Mouse (Mus musculus): ENCODE measurements around the gene Furin. TPM values are rescaled to one million over a fixed set of nuclear protein-coding genes. Genes with fewer than 3 reads are reported as not detected.

Gene Furin
- total and polyA plus RNA-seq, 2 experiments from 2014 or later: 18.9 to 67.6 TPM

DNA sequence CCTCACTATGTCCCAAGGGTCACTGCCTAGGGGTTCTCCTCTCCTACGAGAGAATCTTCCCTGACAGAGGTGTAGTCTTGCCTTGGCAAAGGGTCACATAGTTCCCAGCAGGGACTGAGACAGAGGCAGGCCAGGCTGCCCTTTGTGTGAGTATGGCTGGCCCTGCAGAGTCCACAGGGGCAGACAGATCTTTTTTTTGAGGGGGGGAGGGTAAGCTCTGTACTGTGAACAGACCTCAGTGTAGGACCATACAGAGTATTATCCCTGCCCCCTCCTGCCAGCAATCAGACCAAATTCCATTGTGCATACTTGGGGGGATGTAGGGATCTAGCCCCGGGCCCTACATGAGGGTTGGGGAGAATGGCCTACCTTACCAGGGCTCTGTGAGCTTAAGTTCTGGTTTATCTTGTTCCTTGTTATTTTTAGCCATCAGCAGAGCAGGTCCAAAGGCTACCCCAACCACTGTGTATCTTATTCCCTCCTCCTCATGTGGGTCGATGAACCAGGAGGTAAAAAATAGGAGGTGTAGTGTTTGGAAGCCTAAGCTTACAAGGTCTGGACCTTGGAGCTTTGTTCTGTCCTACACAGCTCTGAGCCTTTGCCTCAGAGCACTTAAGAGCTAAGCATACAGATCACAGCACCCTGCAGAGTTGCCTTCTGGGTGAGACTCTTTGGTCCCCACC is 46.5 kb upstream of the Furin start:
- TF ChIP-seq EP300 (IDR thresholded peaks at IDR 0.05; ENCODE audit: low read depth) (no peak), CTCF (IDR thresholded peaks at IDR 0.05; ENCODE audit: low read depth) (no peak)
- H3K4me3 ChIP-seq (ENCODE audit: low read depth, low read length): no peak overlapping the region
- peak overlapping the region; percentile 65 for H3K27ac ChIP-seq (ENCODE audit: low read depth)
- peaks cover 4% of the 10 kb centered on the region; the same call in 1 of the 2 replicates for H3K36me3 ChIP-seq (replicated peaks; ENCODE audit: control insufficient read depth, insufficient read depth, low read length)
- ATAC-seq (ENCODE audit: insufficient read depth, low read depth): peak; percentile 62
- no peaks in the 10 kb centered on the region for H3K9me3 ChIP-seq (replicated peaks; ENCODE audit: control insufficient read depth, low read length)
- no peak for DNase-seq (ENCODE audit: low spot score)
- H3K4me2 ChIP-seq (ENCODE audit: low read depth, low read length): no peak overlapping the region
- H3K9ac ChIP-seq (replicated peaks; ENCODE audit: low read depth, low read length): no peak overlapping the region
- H3K4me1 ChIP-seq (ENCODE audit: control insufficient read depth, insufficient read depth): peaks cover 21% of the 10 kb centered on the region
- no peaks in the 10 kb centered on the region for H3K27me3 ChIP-seq (ENCODE audit: control insufficient read depth, insufficient read depth, low read length)
- WGBS: 45% methylated on average over 3 of the region's 3 CpGs

DNA sequence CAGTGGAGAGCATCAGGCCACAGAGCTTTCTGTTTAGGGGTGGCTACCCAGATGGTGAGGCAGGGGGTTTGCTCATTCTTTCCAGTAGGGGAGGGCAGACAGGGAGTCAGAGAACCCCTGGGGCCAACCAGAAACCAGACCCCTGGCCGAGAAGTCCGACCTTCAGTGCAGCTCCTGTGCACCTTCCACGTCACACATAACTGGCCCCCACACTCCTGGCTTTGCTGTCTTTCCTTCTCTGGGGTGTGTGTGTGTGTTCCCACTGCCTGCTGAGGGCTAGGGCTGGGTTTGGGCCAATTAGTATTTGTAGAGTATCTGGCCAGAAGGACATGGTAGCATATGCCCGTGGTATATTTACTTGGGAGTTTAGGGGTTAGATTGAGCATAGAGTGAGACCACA is 45.1 kb upstream of the Furin start:
- no peaks in the 10 kb centered on the region for H3K27me3 ChIP-seq (ENCODE audit: control insufficient read depth, insufficient read depth, low read length)
- H3K9me3 ChIP-seq (replicated peaks; ENCODE audit: control insufficient read depth, low read length): no peaks in the 10 kb centered on the region
- H3K27ac ChIP-seq (ENCODE audit: low read depth): no peak overlapping the region
- H3K9ac ChIP-seq (replicated peaks; ENCODE audit: low read depth, low read length): no peak overlapping the region
- H3K4me1 ChIP-seq (ENCODE audit: control insufficient read depth, insufficient read depth): peaks cover 23% of the 10 kb centered on the region
- WGBS: 72% methylated on average over 4 of the region's 4 CpGs
- TF ChIP-seq EP300 (IDR thresholded peaks at IDR 0.05; ENCODE audit: low read depth) (no peak), CTCF (IDR thresholded peaks at IDR 0.05; ENCODE audit: low read depth) (no peak)
- no peak for DNase-seq (ENCODE audit: low spot score)
- no peak for ATAC-seq (ENCODE audit: insufficient read depth, low read depth)
- no peak overlapping the region for H3K4me2 ChIP-seq (ENCODE audit: low read depth, low read length)
- H3K36me3 ChIP-seq (replicated peaks; ENCODE audit: control insufficient read depth, insufficient read depth, low read length): peaks cover 4% of the 10 kb centered on the region; the same call in 1 of the 2 replicates
- H3K4me3 ChIP-seq (ENCODE audit: low read depth, low read length): no peak overlapping the region

DNA sequence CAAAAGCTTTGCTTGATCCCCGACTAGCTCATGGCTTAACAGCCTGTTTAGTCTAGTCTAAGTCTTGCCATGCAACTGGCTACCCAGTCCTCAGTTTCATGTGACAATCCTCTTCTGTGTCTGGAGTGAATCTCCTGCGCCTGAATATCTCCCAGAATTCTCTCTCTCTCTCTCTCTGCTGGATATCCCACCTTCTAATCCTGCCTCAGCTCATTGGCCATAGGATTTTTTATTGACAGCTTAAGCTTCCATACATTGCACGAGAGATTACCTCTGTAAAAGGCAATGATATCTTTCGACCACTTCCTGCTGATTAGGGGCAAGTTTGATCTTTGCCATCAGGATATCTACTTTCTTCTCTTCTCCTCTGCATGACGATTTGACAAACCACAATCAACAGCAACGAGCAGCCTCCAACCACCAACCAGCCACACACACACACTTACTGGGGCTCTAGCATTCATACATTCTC is 44.4 kb upstream of the Furin start:
- ATAC-seq (ENCODE audit: insufficient read depth, low read depth): no peak

DNA sequence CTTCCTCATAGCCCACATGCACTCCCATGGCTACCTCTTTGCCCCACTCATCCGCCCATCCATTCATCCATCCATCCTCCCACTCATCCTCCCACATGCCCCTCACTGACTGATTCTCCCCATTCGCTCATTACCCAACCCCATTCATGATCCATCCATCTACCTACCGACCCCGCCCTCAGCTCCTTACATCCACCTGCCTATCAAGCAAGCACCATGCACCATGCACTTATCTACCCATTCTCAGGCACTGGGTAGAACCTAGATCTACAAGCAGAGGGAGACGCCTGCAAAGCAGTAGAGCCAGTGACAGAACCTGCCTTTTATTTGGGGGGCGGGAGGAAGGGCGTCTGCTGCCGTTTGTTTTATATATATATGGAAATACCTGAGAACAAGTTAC is 42.1 kb upstream of the Furin start:
- H3K9ac ChIP-seq (replicated peaks; ENCODE audit: low read depth, low read length): no peak overlapping the region
- H3K4me1 ChIP-seq (ENCODE audit: control insufficient read depth, insufficient read depth): peaks cover 44% of the 10 kb centered on the region
- DNase-seq (ENCODE audit: low spot score): no peak
- no peak overlapping the region for H3K4me3 ChIP-seq (ENCODE audit: low read depth, low read length)
- no peak overlapping the region for H3K4me2 ChIP-seq (ENCODE audit: low read depth, low read length)
- H3K36me3 ChIP-seq (replicated peaks; ENCODE audit: control insufficient read depth, insufficient read depth, low read length): no peaks in the 10 kb centered on the region
- H3K9me3 ChIP-seq (replicated peaks; ENCODE audit: control insufficient read depth, low read length): no peaks in the 10 kb centered on the region
- H3K27me3 ChIP-seq (ENCODE audit: control insufficient read depth, insufficient read depth, low read length): no peaks in the 10 kb centered on the region
- WGBS: 94% methylated on average over 8 of the region's 8 CpGs
- TF ChIP-seq EP300 (IDR thresholded peaks at IDR 0.05; ENCODE audit: low read depth) (no peak), CTCF (IDR thresholded peaks at IDR 0.05; ENCODE audit: low read depth) (no peak)
- no peak for ATAC-seq (ENCODE audit: insufficient read depth, low read depth)
- H3K27ac ChIP-seq (ENCODE audit: low read depth): no peak overlapping the region

More for the DNA sequence above, 44.4 kb upstream of the Furin start:
- 56% methylated on average over 6 of the region's 6 CpGs for WGBS
- peaks cover 4% of the 10 kb centered on the region; the same call in 1 of the 2 replicates for H3K36me3 ChIP-seq (replicated peaks; ENCODE audit: control insufficient read depth, insufficient read depth, low read length)
- H3K27me3 ChIP-seq (ENCODE audit: control insufficient read depth, insufficient read depth, low read length): no peaks in the 10 kb centered on the region
- no peak for TF ChIP-seq CTCF (IDR thresholded peaks at IDR 0.05; ENCODE audit: low read depth)
- TF ChIP-seq EP300 (IDR thresholded peaks at IDR 0.05; ENCODE audit: low read depth): no peak
- H3K9me3 ChIP-seq (replicated peaks; ENCODE audit: control insufficient read depth, low read length): no peaks in the 10 kb centered on the region
- no peak overlapping the region for H3K9ac ChIP-seq (replicated peaks; ENCODE audit: low read depth, low read length)
- H3K27ac ChIP-seq (ENCODE audit: low read depth): no peak overlapping the region
- peaks cover 28% of the 10 kb centered on the region for H3K4me1 ChIP-seq (ENCODE audit: control insufficient read depth, insufficient read depth)
- no peak overlapping the region for H3K4me2 ChIP-seq (ENCODE audit: low read depth, low read length)
- no peak for DNase-seq (ENCODE audit: low spot score)
- no peak overlapping the region for H3K4me3 ChIP-seq (ENCODE audit: low read depth, low read length)

DNA sequence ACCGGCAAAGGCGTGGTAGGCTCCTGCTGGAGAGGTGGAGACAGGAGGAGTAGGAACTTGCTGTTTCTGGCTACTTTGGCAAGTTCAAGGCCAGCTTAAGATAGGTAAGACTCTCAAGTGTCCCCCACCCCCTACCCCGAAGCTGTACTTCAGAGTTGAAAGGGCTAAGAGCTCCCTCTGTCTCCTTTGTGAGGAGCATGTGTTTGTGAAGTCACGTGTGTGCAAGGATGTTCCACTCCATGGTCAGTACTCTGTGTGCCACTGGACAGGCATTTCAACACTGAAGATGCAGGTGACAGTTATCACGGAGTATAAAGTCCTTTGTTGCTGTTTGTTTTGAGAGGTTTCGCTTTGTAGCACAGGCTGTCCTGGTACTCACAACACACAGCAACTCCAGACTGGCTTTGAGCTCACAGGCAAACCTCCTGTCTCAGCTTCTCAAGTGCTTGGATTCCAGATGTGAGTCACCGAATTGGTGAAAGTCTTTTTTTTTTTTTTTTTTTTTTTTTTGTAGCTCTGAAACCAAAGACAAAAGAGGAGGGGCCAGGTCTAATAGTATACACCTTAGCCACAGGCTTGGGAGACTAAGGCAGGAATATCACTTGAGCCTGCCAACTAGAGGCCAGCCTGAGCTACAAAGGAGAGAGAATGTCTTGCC is 41.1 kb upstream of the Furin start:
- H3K9ac ChIP-seq (replicated peaks; ENCODE audit: low read depth, low read length): no peak overlapping the region
- no peaks in the 10 kb centered on the region for H3K27me3 ChIP-seq (ENCODE audit: control insufficient read depth, insufficient read depth, low read length)
- no peaks in the 10 kb centered on the region for H3K36me3 ChIP-seq (replicated peaks; ENCODE audit: control insufficient read depth, insufficient read depth, low read length)
- H3K4me3 ChIP-seq (ENCODE audit: low read depth, low read length): no peak overlapping the region
- peak overlapping the region; percentile 90 for H3K27ac ChIP-seq (ENCODE audit: low read depth)
- H3K4me2 ChIP-seq (ENCODE audit: low read depth, low read length): no peak overlapping the region
- H3K9me3 ChIP-seq (replicated peaks; ENCODE audit: control insufficient read depth, low read length): no peaks in the 10 kb centered on the region
- WGBS: 43% methylated on average over 7 of the region's 7 CpGs
- no peak; the same call in 1 of the 2 replicates for TF ChIP-seq CTCF (IDR thresholded peaks at IDR 0.05; ENCODE audit: low read depth)
- no peak for TF ChIP-seq EP300 (IDR thresholded peaks at IDR 0.05; ENCODE audit: low read depth)
- ATAC-seq (ENCODE audit: insufficient read depth, low read depth): peak; percentile 6; the same call in 1 of the 2 replicates
- H3K4me1 ChIP-seq (ENCODE audit: control insufficient read depth, insufficient read depth): peaks cover 37% of the 10 kb centered on the region
- DNase-seq (ENCODE audit: low spot score): no peak
